Mouse (Mus musculus) urinary bladder, postnatal 10 days (tissue): ENCODE results near the gene Med29.
A peak's percentile ranks its signal among the peaks of the same experiment; 100 is the strongest.

Experiments used
- DNase-seq: peaks from one replicate; pipeline ENCODE4 v3.0.0; 2022; ENCODE audit warnings: low spot score

The Med29 gene

GRCm38 (mm10) chr7:28392429-28393271 is at the start of gene Med29, which contains the start of gene Paf1:
Med29 (minus strand) TSS chr7:28392708.
Paf1 (plus strand) TSS chr7:28392951.
- DNase-seq, result peak; percentile 79

GRCm38 (mm10) chr7:28441776-28442485 is 49.4 kb upstream of the Med29 start:
- DNase-seq, result no peak

- no peak for DNase-seq
Observed at GRCm38 (mm10) chr7:28440739-28441138, 48.2 kb upstream of the Med29 start.

GRCm38 (mm10) chr7:28438771-28439170 is 46.3 kb upstream of the Med29 start:
- DNase-seq, result no peak

GRCm38 (mm10) chr7:28437964-28438363 is 45.5 kb upstream of the Med29 start:
- DNase-seq, result no peak

- no peak for DNase-seq
Observed at GRCm38 (mm10) chr7:28436932-28437570, 44.5 kb upstream of the Med29 start, which contains the start of gene Gmfg. Gmfg (plus strand) TSS chr7:28437447.

- DNase-seq, result peak; percentile 100
Observed at GRCm38 (mm10) chr7:28436271-28436904, 43.9 kb upstream of the Med29 start.

GRCm38 (mm10) chr7:28435660-28436259 is 43.3 kb upstream of the Med29 start:
- no peak for DNase-seq

- no peak for DNase-seq
Observed at GRCm38 (mm10) chr7:28432252-28432651, 39.7 kb upstream of the Med29 start.

- DNase-seq, result no peak
Observed at GRCm38 (mm10) chr7:28430512-28430911, 38.0 kb upstream of the Med29 start.

GRCm38 (mm10) chr7:28427738-28428137 is 35.2 kb upstream of the Med29 start:
- DNase-seq, result no peak

- no peak for DNase-seq
Observed at GRCm38 (mm10) chr7:28423018-28423417, 30.5 kb upstream of the Med29 start.

GRCm38 (mm10) chr7:28419416-28419815 is 26.9 kb upstream of the Med29 start:
- no peak for DNase-seq

- no peak for DNase-seq
Observed at GRCm38 (mm10) chr7:28418096-28418670, 25.7 kb upstream of the Med29 start.

GRCm38 (mm10) chr7:28417368-28417767 is 24.9 kb upstream of the Med29 start:
- no peak for DNase-seq

- no peak for DNase-seq
Observed at GRCm38 (mm10) chr7:28412826-28413225, 20.3 kb upstream of the Med29 start.

GRCm38 (mm10) chr7:28410841-28411475 is 18.4 kb upstream of the Med29 start:
- DNase-seq, result no peak

- DNase-seq, result no peak
Observed at GRCm38 (mm10) chr7:28401942-28402341, 9.4 kb upstream of the Med29 start.

GRCm38 (mm10) chr7:28401030-28401429 is 8.5 kb upstream of the Med29 start:
- DNase-seq, result no peak

GRCm38 (mm10) chr7:28398696-28399340 is 6.3 kb upstream of the Med29 start:
- no peak for DNase-seq
